In genomic region chr4:142772751-142773455, GRCm38 (mm10) we compare ENCODE assay signal across 8 mouse cellular contexts.
DNase-seq lines count a peak whose midpoint lies in the region; ATAC-seq lines count a peak whose summit lies in the region.

No protein-coding gene starts in this region.

- no peaks in the 10 kb centered on the region for H3K36me3 ChIP-seq in heart, embryonic 10.5 days
- H3K36me3 ChIP-seq in hindbrain, embryonic 12.5 days = no peaks in the 10 kb centered on the region
- H3K36me3 ChIP-seq in limb, embryonic 15.5 days = no peaks in the 10 kb centered on the region

- no peaks in the 10 kb centered on the region for H3K27me3 ChIP-seq in heart, embryonic 10.5 days (ENCODE audit: insufficient read depth, poor library complexity, severe bottlenecking)
- peaks cover 14% of the 10 kb centered on the region for H3K27me3 ChIP-seq in hindbrain, embryonic 12.5 days
- H3K27me3 ChIP-seq in limb, embryonic 15.5 days = peaks cover 8% of the 10 kb centered on the region; the same call in 1 of the 2 replicates

- ATAC-seq in hindbrain, embryonic 12.5 days (ENCODE audit: low FRiP score) = peak; percentile 39; the same call in 1 of the 2 replicates
- no peak for ATAC-seq in limb, embryonic 15.5 days (ENCODE audit: insufficient number of reproducible peaks, low FRiP score, low TSS enrichment, low read depth)

- no peak overlapping the region for H3K9ac ChIP-seq in hindbrain, embryonic 12.5 days
- no peak overlapping the region for H3K9ac ChIP-seq in limb, embryonic 15.5 days

- H3K9me3 ChIP-seq in heart, embryonic 10.5 days = no peaks in the 10 kb centered on the region
- no peaks in the 10 kb centered on the region for H3K9me3 ChIP-seq in hindbrain, embryonic 12.5 days (replicated peaks)
- no peaks in the 10 kb centered on the region for H3K9me3 ChIP-seq in limb, embryonic 15.5 days

- H3K4me1 ChIP-seq in heart, embryonic 10.5 days = peaks cover 20% of the 10 kb centered on the region
- peaks cover 40% of the 10 kb centered on the region for H3K4me1 ChIP-seq in hindbrain, embryonic 12.5 days
- H3K4me1 ChIP-seq in limb, embryonic 15.5 days = peaks cover 21% of the 10 kb centered on the region

- 19% methylated on average over 16 of the region's 16 CpGs for WGBS in heart, embryonic 10.5 days
- WGBS in hindbrain, embryonic 12.5 days = 9% methylated on average over 16 of the region's 16 CpGs
- WGBS in limb, embryonic 15.5 days = 13% methylated on average over 16 of the region's 16 CpGs

- peak overlapping the region; percentile 24 for H3K4me2 ChIP-seq in hindbrain, embryonic 12.5 days (replicated peaks)
- H3K4me2 ChIP-seq in limb, embryonic 15.5 days = 0 out of 2 replicates have a peak overlapping the region, but pooled peaks have one; percentile 0

- peak; percentile 16 to 18 for DNase-seq in heart, postnatal 10 days
- DNase-seq in heart, embryonic 10.5 days (ENCODE audit: low spot score) = no peak
- DNase-seq in cerebellum, adult 9-11 months = peak; percentile 79
- DNase-seq in thymus, postnatal 25 days = no peak
- DNase-seq in layer of hippocampus, adult 9-10 months (ENCODE audit: low spot score) = no peak
- DNase-seq in thymus, postnatal 4 days = no peak

- intact Hi-C loops in heart, postnatal 10 days (cut with DNase I) = no loop called here

- no peak overlapping the region for H3K27ac ChIP-seq in heart, embryonic 10.5 days
- H3K27ac ChIP-seq in hindbrain, embryonic 12.5 days = peak overlapping the region; percentile 68
- no peak overlapping the region for H3K27ac ChIP-seq in limb, embryonic 15.5 days

- no peak overlapping the region for H3K4me3 ChIP-seq in heart, embryonic 10.5 days
- H3K4me3 ChIP-seq in hindbrain, embryonic 12.5 days = no peak overlapping the region
- H3K4me3 ChIP-seq in limb, embryonic 15.5 days = no peak overlapping the region

Comparison
In these comparisons a context has a peak if more than half of its experiments do, and no peak if none do; other contexts are left out.
1. DNase-seq: peak in heart, postnatal 10 days (2 of 2) and cerebellum, adult 9-11 months (single experiment); none in heart, embryonic 10.5 days (single experiment), thymus, postnatal 25 days (single experiment), layer of hippocampus, adult 9-10 months (single experiment) and thymus, postnatal 4 days (single experiment).